Mouse (Mus musculus) limb, embryonic 13.5 days (tissue): ENCODE measurements at regions not wholly inside any gene's neighbourhood (a gene's known extent, or its start where the extent isn't known, plus 50 kb on each side); places are given as distances from the start of the nearest gene placed in this dataset.

Experiments
- ATAC-seq: fragments of 200-750 bp; cut with Nextera tagmentation; 2 replicates; pipeline ENCODE4 v1.8.0; 2017; ENCODE audit warnings: low read depth, moderate number of reproducible peaks, moderate TSS enrichment; ENCODE audit not compliant: low FRiP score
- H3K27ac ChIP-seq: fragments of 300-500 bp; sonication (generic); 2 replicates; pipeline ENCODE4 v1.5.1; 2015; ENCODE audit warnings: inconsistent platforms, mild to moderate bottlenecking, moderate library complexity
- H3K27me3 ChIP-seq: fragments of 300-500 bp; sonication (generic); 2 replicates; pipeline ENCODE4 v1.6.1; 2015; ENCODE audit warnings: mild to moderate bottlenecking, inconsistent platforms
- H3K36me3 ChIP-seq: fragments of 300-500 bp; sonication (generic); 2 replicates; pipeline ENCODE4 v1.6.1; 2015; ENCODE audit warnings: inconsistent platforms, mild to moderate bottlenecking, moderate library complexity
- H3K4me1 ChIP-seq: fragments of 300-500 bp; sonication (generic); 2 replicates; pipeline ENCODE4 v1.6.1; 2015; ENCODE audit warnings: inconsistent platforms
- H3K4me2 ChIP-seq: fragments of 300-500 bp; sonication (generic); replicated peaks from 2 replicates; pipeline ENCODE4 v1.6.1; 2015; ENCODE audit warnings: inconsistent platforms, mild to moderate bottlenecking, moderate library complexity
- H3K4me3 ChIP-seq: fragments of 300-500 bp; sonication (generic); 2 replicates; pipeline ENCODE4 v1.5.1; 2015; ENCODE audit warnings: moderate library complexity, mild to moderate bottlenecking, inconsistent platforms
- H3K9ac ChIP-seq: fragments of 300-500 bp; sonication (generic); 2 replicates; pipeline ENCODE4 v1.6.1; 2015; ENCODE audit warnings: mild to moderate bottlenecking, inconsistent platforms
- H3K9me3 ChIP-seq: fragments of 300-500 bp; sonication (generic); 2 replicates; pipeline ENCODE4 v1.6.1; 2016; ENCODE audit warnings: inconsistent platforms
- WGBS: fragments of 180-500 bp; shearing (Covaris S2); methylation state at CpG from one replicate; pipeline ENCODE4 v1.1.7; 2015; 5-methylcytosine and 5-hydroxymethylcytosine counted together

- H3K27me3 ChIP-seq = 0 out of 2 replicates have a peak, but pooled peaks cover 4% of the 10 kb centered on the region
- no peaks in the 10 kb centered on the region for H3K9me3 ChIP-seq
- no peaks in the 10 kb centered on the region for H3K36me3 ChIP-seq
- H3K9ac ChIP-seq = peak overlapping the region; percentile 69
- H3K4me3 ChIP-seq = peak overlapping the region; percentile 57
- WGBS = 0% methylated on average over 12 of the region's 12 CpGs
- H3K4me2 ChIP-seq = peak overlapping the region; percentile 71
- H3K4me1 ChIP-seq = peaks cover 18% of the 10 kb centered on the region
- no peak; the same call in 1 of the 2 replicates for ATAC-seq
- peak overlapping the region; percentile 96 for H3K27ac ChIP-seq
These were observed 227.1 kb upstream of the Tprg start for GRCm38 (mm10) chr16:25059504-25059992.

GRCm38 (mm10) chr16:25060266-25060665 lies 226.4 kb upstream of the Tprg start:
- Histone ChIP-seq H3K36me3 (no peaks in the 10 kb centered on the region), H3K27me3 (0 out of 2 replicates have a peak, but pooled peaks cover 7% of the 10 kb centered on the region), H3K4me2 (peak overlapping the region; percentile 71), H3K4me3 (0 out of 2 replicates have a peak overlapping the region, but pooled peaks have one; percentile 57), H3K9ac (no peak overlapping the region), H3K9me3 (no peaks in the 10 kb centered on the region), H3K4me1 (peaks cover 18% of the 10 kb centered on the region), H3K27ac (peak overlapping the region; percentile 96)
- no peak for ATAC-seq
- WGBS = 85% methylated on average over 8 of the region's 8 CpGs

GRCm38 (mm10) chr16:25061631-25062030 lies 225.0 kb upstream of the Tprg start:
- H3K27me3 ChIP-seq = 0 out of 2 replicates have a peak, but pooled peaks cover 7% of the 10 kb centered on the region
- no peaks in the 10 kb centered on the region for H3K9me3 ChIP-seq
- WGBS = 72% methylated on average over 4 of the region's 4 CpGs
- no peak for ATAC-seq
- peaks cover 18% of the 10 kb centered on the region for H3K4me1 ChIP-seq
- no peak overlapping the region for H3K4me2 ChIP-seq
- no peak overlapping the region for H3K27ac ChIP-seq
- no peak overlapping the region for H3K9ac ChIP-seq
- H3K4me3 ChIP-seq = no peak overlapping the region
- no peaks in the 10 kb centered on the region for H3K36me3 ChIP-seq

- ATAC-seq = no peak
- Histone ChIP-seq H3K4me1 (peaks cover 10% of the 10 kb centered on the region), H3K4me2 (no peak overlapping the region)
These were observed 222.6 kb upstream of the Tprg start for GRCm38 (mm10) chr16:25063981-25064380.

GRCm38 (mm10) chr16:25064538-25064937 lies 222.1 kb upstream of the Tprg start:
- H3K27ac ChIP-seq = no peak overlapping the region
- 16% methylated on average over 4 of the region's 4 CpGs for WGBS
- H3K4me2 ChIP-seq = no peak overlapping the region
- H3K36me3 ChIP-seq = no peaks in the 10 kb centered on the region
- H3K27me3 ChIP-seq = 0 out of 2 replicates have a peak, but pooled peaks cover 7% of the 10 kb centered on the region
- peaks cover 10% of the 10 kb centered on the region for H3K4me1 ChIP-seq
- H3K9me3 ChIP-seq = no peaks in the 10 kb centered on the region
- H3K4me3 ChIP-seq = no peak overlapping the region
- H3K9ac ChIP-seq = no peak overlapping the region
- ATAC-seq = peak; percentile 48; the same call in 1 of the 2 replicates

More at GRCm38 (mm10) chr16:25063981-25064380, 222.6 kb upstream of the Tprg start:
- Histone ChIP-seq H3K9ac (no peak overlapping the region), H3K4me3 (no peak overlapping the region), H3K9me3 (no peaks in the 10 kb centered on the region), H3K27ac (no peak overlapping the region), H3K27me3 (0 out of 2 replicates have a peak, but pooled peaks cover 7% of the 10 kb centered on the region), H3K36me3 (no peaks in the 10 kb centered on the region)

- 38% methylated on average over 7 of the region's 7 CpGs for WGBS
- ATAC-seq = no peak
- H3K9ac ChIP-seq = no peak overlapping the region
These were observed 219.8 kb upstream of the Tprg start for GRCm38 (mm10) chr16:25066822-25067221.

GRCm38 (mm10) chr16:25067276-25068249 lies 219.1 kb upstream of the Tprg start:
- Histone ChIP-seq H3K9me3 (no peaks in the 10 kb centered on the region), H3K36me3 (no peaks in the 10 kb centered on the region), H3K4me3 (no peak overlapping the region), H3K4me2 (no peak overlapping the region), H3K27me3 (0 out of 2 replicates have a peak, but pooled peaks cover 7% of the 10 kb centered on the region), H3K9ac (no peak overlapping the region), H3K27ac (no peak overlapping the region), H3K4me1 (no peaks in the 10 kb centered on the region)
- ATAC-seq = 0 out of 2 replicates have a peak, but pooled peaks have one; percentile 32
- WGBS = 42% methylated on average over 8 of the region's 8 CpGs

More at GRCm38 (mm10) chr16:25066822-25067221, 219.8 kb upstream of the Tprg start:
- no peaks in the 10 kb centered on the region for H3K4me1 ChIP-seq
- no peak overlapping the region for H3K4me3 ChIP-seq
- no peak overlapping the region for H3K4me2 ChIP-seq
- H3K36me3 ChIP-seq = no peaks in the 10 kb centered on the region
- H3K27me3 ChIP-seq = 0 out of 2 replicates have a peak, but pooled peaks cover 7% of the 10 kb centered on the region
- H3K27ac ChIP-seq = no peak overlapping the region
- no peaks in the 10 kb centered on the region for H3K9me3 ChIP-seq

- WGBS = 93% methylated on average over 6 of the region's 6 CpGs
- H3K9me3 ChIP-seq = no peaks in the 10 kb centered on the region
- no peaks in the 10 kb centered on the region for H3K36me3 ChIP-seq
- no peaks in the 10 kb centered on the region for H3K4me1 ChIP-seq
- no peak for ATAC-seq
- no peak overlapping the region for H3K27ac ChIP-seq
- H3K4me3 ChIP-seq = no peak overlapping the region
- no peak overlapping the region for H3K4me2 ChIP-seq
- no peaks in the 10 kb centered on the region for H3K27me3 ChIP-seq
- H3K9ac ChIP-seq = no peak overlapping the region
These were observed 205.8 kb upstream of the Tprg start for GRCm38 (mm10) chr16:25080811-25081210.

GRCm38 (mm10) chr16:25083729-25084128 lies 202.9 kb upstream of the Tprg start:
- WGBS = 81% methylated on average over 1 of the region's 1 CpGs
- no peaks in the 10 kb centered on the region for H3K27me3 ChIP-seq
- ATAC-seq = 0 out of 2 replicates have a peak, but pooled peaks have one; percentile 15
- no peak overlapping the region for H3K4me2 ChIP-seq
- no peak overlapping the region for H3K4me3 ChIP-seq
- H3K9me3 ChIP-seq = no peaks in the 10 kb centered on the region
- H3K36me3 ChIP-seq = no peaks in the 10 kb centered on the region
- H3K9ac ChIP-seq = no peak overlapping the region
- H3K4me1 ChIP-seq = peaks cover 9% of the 10 kb centered on the region; the same call in 1 of the 2 replicates
- no peak overlapping the region for H3K27ac ChIP-seq

GRCm38 (mm10) chr16:25087741-25088648 lies 198.6 kb upstream of the Tprg start:
- Histone ChIP-seq H3K4me3 (no peak overlapping the region), H3K27me3 (no peaks in the 10 kb centered on the region), H3K4me1 (peaks cover 9% of the 10 kb centered on the region; the same call in 1 of the 2 replicates), H3K9ac (no peak overlapping the region), H3K36me3 (no peaks in the 10 kb centered on the region), H3K9me3 (no peaks in the 10 kb centered on the region), H3K27ac (no peak overlapping the region), H3K4me2 (no peak overlapping the region)
- 55% methylated on average over 10 of the region's 10 CpGs for WGBS
- no peak for ATAC-seq

GRCm38 (mm10) chr16:25088649-25089019 lies 198.0 kb upstream of the Tprg start:
- Histone ChIP-seq H3K27ac (no peak overlapping the region), H3K4me3 (no peak overlapping the region), H3K9me3 (no peaks in the 10 kb centered on the region), H3K4me1 (peaks cover 9% of the 10 kb centered on the region; the same call in 1 of the 2 replicates), H3K4me2 (no peak overlapping the region), H3K36me3 (no peaks in the 10 kb centered on the region), H3K27me3 (no peaks in the 10 kb centered on the region), H3K9ac (no peak overlapping the region)
- WGBS = 87% methylated on average over 2 of the region's 2 CpGs
- no peak for ATAC-seq
